Mouse (Mus musculus): ENCODE measurements around the gene Crtc2. TPM values are rescaled to one million over a fixed set of nuclear protein-coding genes. Genes with fewer than 3 reads are reported as not detected.
A peak's percentile ranks its signal among the peaks of the same experiment; 100 is the strongest.

Gene Crtc2
- polyA plus RNA-seq, 1 experiment: 161 TPM

GRCm38 (mm10) chr3:90213377-90213866 lies 40.5 kb upstream of the Crtc2 start, which contains the start of the genes Rps27 and Rab13:
Gene Rps27 (minus strand): TSS chr3:90213651.
Gene Rab13 (plus strand): TSS chr3:90213695.
- Histone ChIP-seq H3K27me3 (ENCODE audit: control insufficient read depth, insufficient read depth, low read length) (no peaks in the 10 kb centered on the region), H3K4me1 (replicated peaks; ENCODE audit: control insufficient read depth, insufficient read depth, low read length) (peaks cover 10% of the 10 kb centered on the region), H3K27ac (ENCODE audit: control insufficient read depth, insufficient read depth, low read length) (0 out of 2 replicates have a peak within 1 kb of the TSS, but pooled peaks have one; percentile 7), H3K36me3 (ENCODE audit: control insufficient read depth, insufficient read depth, low read length) (peaks cover 33% of the 10 kb centered on the region), H3K4me3 (ENCODE audit: control insufficient read depth, insufficient read depth, low read length) (peak within 1 kb of the TSS; percentile 75)
- WGBS: under 1% methylated on average over 42 of the region's 42 CpGs
- peak; percentile 84 for DNase-seq
- TF ChIP-seq POLR2A (IDR thresholded peaks at IDR 0.05; ENCODE audit: control insufficient read depth, extremely low read depth, insufficient read depth, low read length, poor library complexity) (peak; percentile 99), CTCF (IDR thresholded peaks at IDR 0.05; ENCODE audit: borderline replicate concordance, control insufficient read depth, extremely low read depth, insufficient read depth, low read length, poor library complexity) (no peak)

DNA sequence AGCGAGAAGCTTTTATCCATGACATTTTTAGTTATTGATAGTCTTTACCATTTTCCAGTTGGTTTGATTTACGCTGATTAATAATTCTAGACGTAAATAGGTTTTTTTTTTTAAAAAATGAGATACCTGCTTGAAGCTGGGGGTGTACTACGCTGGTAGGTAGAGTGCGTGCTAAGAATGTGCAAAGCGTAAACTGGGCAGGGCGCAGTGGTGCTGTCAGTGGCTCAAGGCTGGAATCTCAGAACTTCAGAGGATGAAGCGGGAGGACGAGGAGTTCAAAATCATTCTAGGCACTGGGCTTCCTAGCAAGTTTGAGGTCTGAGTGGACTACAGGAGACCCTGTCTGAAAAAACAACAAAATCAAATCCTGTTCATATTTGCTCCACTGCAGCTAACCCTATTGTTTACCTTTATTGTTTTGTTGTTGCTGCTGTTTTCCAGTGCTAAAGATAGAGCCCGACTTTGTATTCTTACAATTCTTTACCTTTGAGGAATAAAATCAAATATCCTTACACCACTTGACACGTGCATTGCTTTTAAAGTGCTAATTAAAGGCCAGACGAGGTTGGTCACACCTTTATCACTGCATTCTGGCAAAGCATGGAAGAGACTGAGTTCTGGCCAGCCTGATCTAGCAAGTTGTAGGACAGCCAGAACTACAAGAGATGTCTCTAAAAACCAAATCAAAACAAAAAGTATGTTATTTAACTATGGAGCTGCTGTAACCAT lies 39.8 kb upstream of the Crtc2 start:
- H3K36me3 ChIP-seq (ENCODE audit: control insufficient read depth, insufficient read depth, low read length): peaks cover 27% of the 10 kb centered on the region
- DNase-seq: no peak
- no peak overlapping the region; the same call in 1 of the 2 replicates for H3K4me3 ChIP-seq (ENCODE audit: control insufficient read depth, insufficient read depth, low read length)
- peaks cover 10% of the 10 kb centered on the region for H3K4me1 ChIP-seq (replicated peaks; ENCODE audit: control insufficient read depth, insufficient read depth, low read length)
- no peak overlapping the region for H3K27ac ChIP-seq (ENCODE audit: control insufficient read depth, insufficient read depth, low read length)
- no peak for TF ChIP-seq POLR2A (IDR thresholded peaks at IDR 0.05; ENCODE audit: control insufficient read depth, extremely low read depth, insufficient read depth, low read length, poor library complexity)
- no peak for TF ChIP-seq CTCF (IDR thresholded peaks at IDR 0.05; ENCODE audit: borderline replicate concordance, control insufficient read depth, extremely low read depth, insufficient read depth, low read length, poor library complexity)
- 43% methylated on average over 12 of the region's 12 CpGs for WGBS
- no peaks in the 10 kb centered on the region for H3K27me3 ChIP-seq (ENCODE audit: control insufficient read depth, insufficient read depth, low read length)

DNA sequence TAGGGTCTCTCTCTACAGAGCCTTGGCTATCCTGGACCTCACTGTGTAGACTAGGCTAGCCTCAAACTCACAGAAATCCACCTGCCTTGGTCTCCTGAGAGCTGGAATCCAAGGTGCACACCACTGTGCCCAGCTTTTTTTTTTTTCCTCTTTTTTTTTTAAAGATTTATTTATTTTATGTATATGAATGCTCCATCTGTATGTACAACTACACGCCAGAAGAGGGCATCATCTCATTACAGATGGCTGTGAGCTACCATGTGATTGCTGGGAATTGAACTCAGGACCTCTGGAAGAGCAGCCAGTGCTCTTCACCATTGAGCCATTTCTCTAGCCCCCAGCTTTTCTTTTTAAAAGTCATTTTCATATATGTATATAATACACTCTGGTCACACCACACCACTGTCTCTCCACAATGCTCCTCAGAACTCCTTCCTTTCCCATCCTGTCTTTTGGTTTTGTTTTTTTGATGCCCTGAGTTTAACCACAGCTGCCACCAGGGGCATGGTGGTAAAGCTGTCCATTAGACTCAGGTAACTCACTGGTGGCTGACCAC lies 38.1 kb upstream of the Crtc2 start:
- peak; percentile 30 for DNase-seq
- 74% methylated on average over 1 of the region's 1 CpGs for WGBS
- H3K4me1 ChIP-seq (replicated peaks; ENCODE audit: control insufficient read depth, insufficient read depth, low read length): peaks cover 14% of the 10 kb centered on the region
- no peak overlapping the region for H3K4me3 ChIP-seq (ENCODE audit: control insufficient read depth, insufficient read depth, low read length)
- no peak overlapping the region for H3K27ac ChIP-seq (ENCODE audit: control insufficient read depth, insufficient read depth, low read length)
- H3K27me3 ChIP-seq (ENCODE audit: control insufficient read depth, insufficient read depth, low read length): no peaks in the 10 kb centered on the region
- peaks cover 16% of the 10 kb centered on the region for H3K36me3 ChIP-seq (ENCODE audit: control insufficient read depth, insufficient read depth, low read length)
- TF ChIP-seq CTCF (IDR thresholded peaks at IDR 0.05; ENCODE audit: borderline replicate concordance, control insufficient read depth, extremely low read depth, insufficient read depth, low read length, poor library complexity) (no peak), POLR2A (IDR thresholded peaks at IDR 0.05; ENCODE audit: control insufficient read depth, extremely low read depth, insufficient read depth, low read length, poor library complexity) (no peak)

- no peak overlapping the region for H3K4me3 ChIP-seq (ENCODE audit: control insufficient read depth, insufficient read depth, low read length)
- TF ChIP-seq CTCF (IDR thresholded peaks at IDR 0.05; ENCODE audit: borderline replicate concordance, control insufficient read depth, extremely low read depth, insufficient read depth, low read length, poor library complexity) (no peak), POLR2A (IDR thresholded peaks at IDR 0.05; ENCODE audit: control insufficient read depth, extremely low read depth, insufficient read depth, low read length, poor library complexity) (no peak)
- H3K27me3 ChIP-seq (ENCODE audit: control insufficient read depth, insufficient read depth, low read length): no peaks in the 10 kb centered on the region
- 10% methylated on average over 6 of the region's 6 CpGs for WGBS
- peaks cover 4% of the 10 kb centered on the region for H3K4me1 ChIP-seq (replicated peaks; ENCODE audit: control insufficient read depth, insufficient read depth, low read length)
- H3K27ac ChIP-seq (ENCODE audit: control insufficient read depth, insufficient read depth, low read length): no peak overlapping the region
- H3K36me3 ChIP-seq (ENCODE audit: control insufficient read depth, insufficient read depth, low read length): no peaks in the 10 kb centered on the region
- peak; percentile 50 for DNase-seq
Measured at GRCm38 (mm10) chr3:90220088-90220487, 33.9 kb upstream of the Crtc2 start.

DNA sequence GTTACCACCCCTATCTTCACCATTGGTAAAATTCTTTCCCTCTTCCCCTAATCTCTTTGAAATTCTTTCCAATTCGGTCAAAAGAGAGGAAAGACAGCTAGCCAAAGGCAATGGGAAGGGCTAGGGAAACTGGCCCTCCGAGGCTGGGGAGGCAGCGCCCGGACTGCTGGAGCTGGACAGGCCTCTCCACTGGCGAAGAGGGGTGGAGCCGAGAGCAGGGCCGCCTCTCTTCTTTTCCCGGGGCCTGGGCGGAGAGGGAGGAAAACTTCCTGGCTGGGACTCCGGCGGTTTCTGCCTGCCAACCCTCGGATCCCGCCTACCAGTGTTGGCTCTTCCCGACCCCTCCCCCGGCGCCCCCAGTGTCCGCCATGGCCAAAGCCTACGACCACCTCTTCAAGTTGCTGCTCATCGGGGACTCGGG lies 33.4 kb upstream of the Crtc2 start:
- Histone ChIP-seq H3K27ac (ENCODE audit: control insufficient read depth, insufficient read depth, low read length) (no peak overlapping the region), H3K36me3 (ENCODE audit: control insufficient read depth, insufficient read depth, low read length) (no peaks in the 10 kb centered on the region), H3K27me3 (ENCODE audit: control insufficient read depth, insufficient read depth, low read length) (no peaks in the 10 kb centered on the region), H3K4me3 (ENCODE audit: control insufficient read depth, insufficient read depth, low read length) (peak overlapping the region; percentile 3; the same call in 1 of the 2 replicates), H3K4me1 (replicated peaks; ENCODE audit: control insufficient read depth, insufficient read depth, low read length) (peaks cover 4% of the 10 kb centered on the region)
- peak; percentile 24 for DNase-seq
- no peak for TF ChIP-seq POLR2A (IDR thresholded peaks at IDR 0.05; ENCODE audit: control insufficient read depth, extremely low read depth, insufficient read depth, low read length, poor library complexity)
- TF ChIP-seq CTCF (IDR thresholded peaks at IDR 0.05; ENCODE audit: borderline replicate concordance, control insufficient read depth, extremely low read depth, insufficient read depth, low read length, poor library complexity): 0 out of 2 replicates have a peak, but pooled peaks have one; percentile 13
- WGBS: 10% methylated on average over 20 of the region's 20 CpGs

DNA sequence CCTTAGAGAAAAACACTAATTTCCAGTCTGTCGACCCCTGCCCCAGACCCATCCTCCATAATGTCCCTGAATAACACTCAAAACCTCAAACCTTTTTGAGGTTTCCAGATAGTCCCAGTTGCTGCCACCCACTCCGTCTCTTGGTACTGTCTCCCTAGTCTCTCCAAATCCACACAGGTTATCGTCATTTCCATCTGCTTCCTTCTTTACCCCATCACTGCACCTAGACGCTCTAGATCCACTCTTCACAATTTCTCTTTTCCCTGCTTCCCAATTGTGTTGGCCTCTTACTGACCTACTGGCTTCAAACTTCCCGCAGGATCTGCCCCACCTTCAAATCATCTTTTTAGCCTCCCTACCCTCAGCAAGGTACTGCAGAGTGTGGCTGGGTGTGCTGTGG lies 32.8 kb upstream of the Crtc2 start:
- no peak overlapping the region for H3K27ac ChIP-seq (ENCODE audit: control insufficient read depth, insufficient read depth, low read length)
- H3K36me3 ChIP-seq (ENCODE audit: control insufficient read depth, insufficient read depth, low read length): no peaks in the 10 kb centered on the region

More for the DNA sequence above, 32.8 kb upstream of the Crtc2 start:
- TF ChIP-seq CTCF (IDR thresholded peaks at IDR 0.05; ENCODE audit: borderline replicate concordance, control insufficient read depth, extremely low read depth, insufficient read depth, low read length, poor library complexity): no peak
- no peak for TF ChIP-seq POLR2A (IDR thresholded peaks at IDR 0.05; ENCODE audit: control insufficient read depth, extremely low read depth, insufficient read depth, low read length, poor library complexity)
- DNase-seq: no peak
- 43% methylated on average over 5 of the region's 5 CpGs for WGBS
- H3K27me3 ChIP-seq (ENCODE audit: control insufficient read depth, insufficient read depth, low read length): no peaks in the 10 kb centered on the region
- peaks cover 4% of the 10 kb centered on the region for H3K4me1 ChIP-seq (replicated peaks; ENCODE audit: control insufficient read depth, insufficient read depth, low read length)
- H3K4me3 ChIP-seq (ENCODE audit: control insufficient read depth, insufficient read depth, low read length): no peak overlapping the region

All from thymus, adult 2 months (tissue).